Mouse (Mus musculus): ENCODE measurements around the gene Cyp2w1. TPM values are rescaled to one million over a fixed set of nuclear protein-coding genes. Genes with fewer than 3 reads are reported as not detected.
"Not testable (repeated sequence)": the region's sequence is repeated elsewhere in the genome, so short reads cannot be mapped to it uniquely, and the experiment has no call there.

The Cyp2w1 gene
- polyA plus RNA-seq, 1 experiment from 2014 or later, result not detected

DNA sequence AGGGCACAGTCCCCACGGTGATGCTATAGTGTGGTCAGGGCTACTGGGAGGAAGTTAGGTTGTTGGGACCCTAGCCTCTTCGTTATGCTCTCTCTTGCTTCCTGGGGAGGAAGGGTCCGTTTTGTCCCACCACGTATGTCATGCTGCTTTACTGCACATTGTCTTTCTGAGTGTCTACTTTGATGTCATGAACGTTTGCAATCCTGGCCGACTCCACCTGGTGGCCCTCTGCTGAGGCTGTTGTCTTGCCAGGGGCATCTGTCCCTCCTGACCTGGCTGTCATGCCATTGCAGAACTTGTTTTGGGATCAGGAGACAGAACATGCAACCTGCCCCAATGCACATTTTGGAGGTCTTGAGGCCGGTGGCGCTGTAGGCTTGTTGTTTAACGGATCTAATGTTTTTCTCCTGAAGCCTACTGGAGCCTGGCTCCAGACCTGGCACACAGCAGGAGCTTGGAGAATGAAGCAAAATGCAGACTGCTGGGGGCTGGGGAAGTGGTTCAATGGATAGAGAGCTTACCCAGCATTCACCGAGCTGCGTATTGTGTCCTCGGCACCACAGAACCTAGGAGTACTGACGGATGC, 26.2 kb upstream of the Cyp2w1 start:
- no peak overlapping the region for H3K4me3 ChIP-seq (ENCODE audit: low read depth, low read length)
- DNase-seq (ENCODE audit: low spot score) (no peak), ATAC-seq (replicated peaks; ENCODE audit: low FRiP score) (no peak)
- H3K27ac ChIP-seq (ENCODE audit: low read depth, low read length), result no peak overlapping the region
- H3K36me3 ChIP-seq (ENCODE audit: control insufficient read depth, insufficient read depth, low read length), result no peaks in the 10 kb centered on the region
- H3K4me1 ChIP-seq (replicated peaks; ENCODE audit: control insufficient read depth, insufficient read depth, low read length), result 0 out of 2 replicates have a peak, but pooled peaks cover 3% of the 10 kb centered on the region
- no peak overlapping the region for H3K9ac ChIP-seq (ENCODE audit: low read length)
- no peak overlapping the region for H3K4me2 ChIP-seq (ENCODE audit: low read depth, low read length, severe bottlenecking)
- 64% methylated on average over 13 of the region's 13 CpGs for WGBS
- H3K27me3 ChIP-seq (ENCODE audit: control insufficient read depth, insufficient read depth, low read length), result peaks cover 31% of the 10 kb centered on the region
- no peaks in the 10 kb centered on the region for H3K9me3 ChIP-seq (ENCODE audit: control insufficient read depth, low read length)

DNA sequence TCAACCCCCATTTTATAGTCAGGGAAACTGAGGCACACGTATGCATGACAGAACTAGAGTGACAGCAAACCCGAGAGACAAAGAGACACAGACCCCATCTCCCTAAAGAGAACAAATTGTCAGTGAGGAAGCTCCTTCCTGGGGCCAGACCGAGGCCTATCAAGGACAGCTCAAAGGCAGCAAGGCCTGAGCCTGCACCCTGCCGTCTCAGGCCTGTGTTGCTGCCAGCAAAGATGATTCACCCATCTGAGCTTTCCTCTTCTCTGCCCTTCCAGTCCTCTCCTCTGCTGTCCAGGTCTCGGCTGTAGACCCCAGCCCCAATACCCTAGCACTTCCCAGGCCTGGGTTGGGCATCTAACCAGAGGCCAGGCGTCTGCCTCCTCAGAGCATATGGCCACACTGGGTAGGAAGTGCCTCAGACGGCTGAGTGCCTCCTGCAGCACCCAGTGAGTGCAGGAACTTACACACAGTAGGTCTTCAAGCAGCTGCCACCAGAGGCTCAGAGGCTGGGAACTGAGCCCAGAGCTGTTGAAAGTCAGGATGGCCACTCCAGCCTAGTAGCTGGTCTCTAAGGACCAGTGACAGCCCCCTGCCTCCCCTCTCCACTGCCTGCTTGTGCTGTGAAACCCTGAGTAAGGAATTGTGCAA, 25.3 kb upstream of the Cyp2w1 start:
- ATAC-seq (replicated peaks; ENCODE audit: low FRiP score), result no peak
- H3K36me3 ChIP-seq (ENCODE audit: control insufficient read depth, insufficient read depth, low read length), result no peaks in the 10 kb centered on the region
- no peak overlapping the region for H3K9ac ChIP-seq (ENCODE audit: low read length)
- 0 out of 2 replicates have a peak, but pooled peaks cover 3% of the 10 kb centered on the region for H3K4me1 ChIP-seq (replicated peaks; ENCODE audit: control insufficient read depth, insufficient read depth, low read length)
- H3K27ac ChIP-seq (ENCODE audit: low read depth, low read length), result no peak overlapping the region
- no peaks in the 10 kb centered on the region for H3K9me3 ChIP-seq (ENCODE audit: control insufficient read depth, low read length)
- WGBS, result 81% methylated on average over 7 of the region's 7 CpGs
- no peak overlapping the region for H3K4me2 ChIP-seq (ENCODE audit: low read depth, low read length, severe bottlenecking)
- DNase-seq (ENCODE audit: low spot score), result no peak
- H3K4me3 ChIP-seq (ENCODE audit: low read depth, low read length), result no peak overlapping the region
- H3K27me3 ChIP-seq (ENCODE audit: control insufficient read depth, insufficient read depth, low read length), result peaks cover 31% of the 10 kb centered on the region

DNA sequence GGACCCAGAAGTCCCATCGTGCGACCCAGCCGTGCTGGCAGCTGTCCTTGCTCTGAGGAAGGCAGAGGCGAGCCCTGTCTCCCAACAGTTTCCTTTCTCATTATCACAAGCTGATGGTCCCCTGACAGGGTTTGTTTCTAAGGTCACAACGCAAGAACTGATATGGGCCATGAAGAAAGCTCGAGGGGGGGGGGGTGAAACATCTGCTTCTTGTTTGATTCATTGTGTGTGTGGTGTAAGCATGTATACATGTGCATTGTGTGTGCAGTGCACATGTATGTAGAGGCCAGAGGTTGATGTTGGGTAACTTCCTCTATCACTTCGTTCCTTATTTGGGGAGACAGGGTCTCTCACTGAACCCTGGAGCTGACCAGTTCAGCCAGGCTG, 24.8 kb upstream of the Cyp2w1 start:
- DNase-seq (ENCODE audit: low spot score) (no peak), ATAC-seq (replicated peaks; ENCODE audit: low FRiP score) (no peak)
- Histone ChIP-seq H3K4me1 (replicated peaks; ENCODE audit: control insufficient read depth, insufficient read depth, low read length) (0 out of 2 replicates have a peak, but pooled peaks cover 3% of the 10 kb centered on the region), H3K9me3 (ENCODE audit: control insufficient read depth, low read length) (no peaks in the 10 kb centered on the region), H3K36me3 (ENCODE audit: control insufficient read depth, insufficient read depth, low read length) (no peaks in the 10 kb centered on the region), H3K4me2 (ENCODE audit: low read depth, low read length, severe bottlenecking) (no peak overlapping the region), H3K9ac (ENCODE audit: low read length) (no peak overlapping the region), H3K4me3 (ENCODE audit: low read depth, low read length) (no peak overlapping the region), H3K27ac (ENCODE audit: low read depth, low read length) (no peak overlapping the region), H3K27me3 (ENCODE audit: control insufficient read depth, insufficient read depth, low read length) (peaks cover 31% of the 10 kb centered on the region)
- 77% methylated on average over 7 of the region's 7 CpGs for WGBS

DNA sequence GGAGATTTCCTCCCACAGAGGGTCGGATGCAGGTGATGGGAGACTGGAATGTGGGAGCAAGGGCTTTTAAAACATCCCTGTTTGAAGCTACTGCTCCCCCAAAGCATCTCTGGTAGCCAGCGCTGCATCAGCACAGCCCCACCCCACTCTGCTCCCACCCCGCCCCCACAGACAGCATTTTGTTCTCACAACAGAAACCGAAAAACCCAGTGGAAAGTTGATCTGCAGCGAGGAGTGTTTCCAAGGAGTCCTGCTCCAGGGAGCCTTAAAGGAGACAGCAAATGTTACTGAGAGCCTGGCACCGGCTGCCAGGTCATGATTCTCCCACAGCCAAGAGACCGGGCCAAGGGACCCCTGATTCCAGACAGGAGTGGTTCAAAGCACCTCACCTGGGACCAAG, 21.7 kb upstream of the Cyp2w1 start:
- no peak overlapping the region for H3K4me2 ChIP-seq (ENCODE audit: low read depth, low read length, severe bottlenecking)
- H3K4me3 ChIP-seq (ENCODE audit: low read depth, low read length), result no peak overlapping the region
- ATAC-seq (replicated peaks; ENCODE audit: low FRiP score), result no peak
- no peaks in the 10 kb centered on the region for H3K36me3 ChIP-seq (ENCODE audit: control insufficient read depth, insufficient read depth, low read length)
- H3K27me3 ChIP-seq (ENCODE audit: control insufficient read depth, insufficient read depth, low read length), result peaks cover 5% of the 10 kb centered on the region
- no peaks in the 10 kb centered on the region for H3K9me3 ChIP-seq (ENCODE audit: control insufficient read depth, low read length)
- H3K4me1 ChIP-seq (replicated peaks; ENCODE audit: control insufficient read depth, insufficient read depth, low read length), result no peaks in the 10 kb centered on the region
- H3K9ac ChIP-seq (ENCODE audit: low read length), result no peak overlapping the region
- no peak for DNase-seq (ENCODE audit: low spot score)
- H3K27ac ChIP-seq (ENCODE audit: low read depth, low read length), result no peak overlapping the region
- 71% methylated on average over 7 of the region's 7 CpGs for WGBS

DNA sequence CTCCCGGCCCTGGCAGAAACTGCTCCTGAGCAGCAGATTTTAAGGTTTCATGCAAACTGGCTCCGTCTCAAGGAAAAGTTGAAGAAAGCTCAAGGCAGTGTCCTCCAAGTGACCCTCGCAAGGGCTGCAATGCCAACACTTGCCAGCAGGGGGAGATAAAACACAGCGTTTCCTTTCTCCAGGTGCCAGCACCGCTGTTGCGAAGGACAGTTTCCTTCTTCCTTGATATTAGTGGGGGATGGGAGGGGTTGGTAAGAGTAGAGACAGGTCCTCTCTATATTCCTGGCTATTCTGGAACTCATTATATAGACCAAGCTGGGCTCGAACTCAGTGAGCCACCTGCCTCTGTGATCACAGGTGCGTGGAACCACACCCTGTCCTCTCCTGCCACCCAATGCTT, 20.7 kb upstream of the Cyp2w1 start:
- no peak; the same call in 1 of the 2 replicates for ATAC-seq (replicated peaks; ENCODE audit: low FRiP score)
- peak; percentile 89 for DNase-seq (ENCODE audit: low spot score)
- no peaks in the 10 kb centered on the region for H3K4me1 ChIP-seq (replicated peaks; ENCODE audit: control insufficient read depth, insufficient read depth, low read length)
- H3K9me3 ChIP-seq (ENCODE audit: control insufficient read depth, low read length), result no peaks in the 10 kb centered on the region
- 19% methylated on average over 8 of the region's 8 CpGs for WGBS
- no peaks in the 10 kb centered on the region for H3K36me3 ChIP-seq (ENCODE audit: control insufficient read depth, insufficient read depth, low read length)
- no peak overlapping the region for H3K4me3 ChIP-seq (ENCODE audit: low read depth, low read length)
- no peak overlapping the region for H3K27ac ChIP-seq (ENCODE audit: low read depth, low read length)
- no peak overlapping the region for H3K9ac ChIP-seq (ENCODE audit: low read length)
- no peak overlapping the region for H3K4me2 ChIP-seq (ENCODE audit: low read depth, low read length, severe bottlenecking)
- no peaks in the 10 kb centered on the region; the same call in 1 of the 2 replicates for H3K27me3 ChIP-seq (ENCODE audit: control insufficient read depth, insufficient read depth, low read length)

DNA sequence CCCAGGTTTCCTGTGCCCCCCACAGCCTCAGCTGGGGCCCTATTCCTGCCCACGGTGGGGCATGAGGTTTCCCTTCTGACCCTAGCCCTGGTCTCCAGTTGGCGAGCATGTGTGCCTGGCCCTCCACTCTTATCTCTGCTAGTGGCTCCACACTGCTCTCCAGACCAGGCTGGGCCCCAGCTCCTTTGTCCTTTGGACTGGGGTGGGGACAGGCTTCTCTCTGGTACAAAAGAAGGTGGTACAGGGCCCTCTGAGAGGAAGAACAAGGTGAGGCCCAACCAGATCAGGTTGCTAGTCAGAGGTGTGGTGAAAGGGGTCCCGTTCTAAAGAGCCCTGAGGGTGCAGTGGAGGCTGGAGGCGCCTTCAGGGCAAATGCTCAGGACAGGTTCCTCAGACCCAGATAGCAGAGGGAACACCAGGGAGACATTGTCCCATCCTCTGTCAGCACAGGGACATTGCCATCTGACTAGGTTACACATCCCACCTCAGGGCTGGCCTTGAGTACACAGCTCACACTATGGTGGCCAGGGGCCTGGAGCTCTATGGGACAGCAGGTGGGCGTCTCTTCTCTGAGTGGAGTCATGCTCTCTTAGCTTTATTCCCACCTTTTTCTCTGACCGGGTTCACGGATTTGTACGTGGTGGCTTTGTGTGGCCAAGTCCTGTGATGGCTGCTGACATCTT, 19.7 kb upstream of the Cyp2w1 start:
- H3K9ac ChIP-seq (ENCODE audit: low read length), result no peak overlapping the region
- no peak overlapping the region for H3K27ac ChIP-seq (ENCODE audit: low read depth, low read length)
- WGBS, result 86% methylated on average over 8 of the region's 8 CpGs
- ATAC-seq (replicated peaks; ENCODE audit: low FRiP score) (no peak), DNase-seq (ENCODE audit: low spot score) (no peak)
- H3K27me3 ChIP-seq (ENCODE audit: control insufficient read depth, insufficient read depth, low read length), result no peaks in the 10 kb centered on the region
- H3K4me2 ChIP-seq (ENCODE audit: low read depth, low read length, severe bottlenecking), result no peak overlapping the region
- no peak overlapping the region for H3K4me3 ChIP-seq (ENCODE audit: low read depth, low read length)
- H3K4me1 ChIP-seq (replicated peaks; ENCODE audit: control insufficient read depth, insufficient read depth, low read length), result no peaks in the 10 kb centered on the region
- H3K9me3 ChIP-seq (ENCODE audit: control insufficient read depth, low read length), result no peaks in the 10 kb centered on the region
- H3K36me3 ChIP-seq (ENCODE audit: control insufficient read depth, insufficient read depth, low read length), result peaks cover 2% of the 10 kb centered on the region

DNA sequence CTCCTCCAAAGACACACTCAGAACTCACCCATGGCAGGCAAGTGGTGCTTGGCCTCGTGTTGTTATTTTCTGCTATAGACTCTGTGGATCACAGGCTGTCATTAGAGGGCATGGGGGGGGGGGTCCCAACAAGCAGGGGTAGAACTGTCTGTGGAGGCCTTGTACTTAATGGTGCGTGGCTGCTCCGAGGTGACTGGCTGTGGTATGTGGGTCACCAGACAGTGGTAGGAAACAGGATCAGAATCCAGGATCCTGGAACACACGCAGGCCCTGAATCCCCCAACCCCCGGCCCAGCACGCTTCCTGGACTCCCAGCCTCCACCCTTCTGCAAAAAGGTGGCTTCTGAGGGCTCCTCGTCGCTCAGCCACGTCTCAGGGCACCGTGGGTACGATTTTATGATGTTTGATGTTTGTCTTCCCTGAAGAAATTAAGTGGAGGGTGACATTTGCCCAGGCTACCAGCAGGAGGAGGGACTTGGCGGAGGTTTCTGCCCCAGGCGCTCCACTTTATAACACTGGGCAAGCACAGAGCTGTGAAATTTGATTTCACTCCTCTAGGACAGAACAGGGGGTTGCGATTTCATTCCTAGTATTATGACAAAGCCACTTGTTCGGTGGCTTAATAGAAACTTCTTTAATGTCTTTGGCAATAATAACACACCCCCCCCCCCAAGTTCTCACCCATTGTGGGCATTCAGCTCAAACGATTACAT, 19.0 kb upstream of the Cyp2w1 start:
- no peak overlapping the region for H3K27ac ChIP-seq (ENCODE audit: low read depth, low read length)
- no peaks in the 10 kb centered on the region for H3K27me3 ChIP-seq (ENCODE audit: control insufficient read depth, insufficient read depth, low read length)
- peaks cover 4% of the 10 kb centered on the region for H3K36me3 ChIP-seq (ENCODE audit: control insufficient read depth, insufficient read depth, low read length)
- H3K9ac ChIP-seq (ENCODE audit: low read length), result no peak overlapping the region
- H3K9me3 ChIP-seq (ENCODE audit: control insufficient read depth, low read length), result no peaks in the 10 kb centered on the region
- DNase-seq (ENCODE audit: low spot score), result no peak
- 88% methylated on average over 16 of the region's 16 CpGs for WGBS
- no peak overlapping the region for H3K4me3 ChIP-seq (ENCODE audit: low read depth, low read length)
- H3K4me2 ChIP-seq (ENCODE audit: low read depth, low read length, severe bottlenecking), result no peak overlapping the region
- no peaks in the 10 kb centered on the region for H3K4me1 ChIP-seq (replicated peaks; ENCODE audit: control insufficient read depth, insufficient read depth, low read length)
- ATAC-seq (replicated peaks; ENCODE audit: low FRiP score), result no peak

DNA sequence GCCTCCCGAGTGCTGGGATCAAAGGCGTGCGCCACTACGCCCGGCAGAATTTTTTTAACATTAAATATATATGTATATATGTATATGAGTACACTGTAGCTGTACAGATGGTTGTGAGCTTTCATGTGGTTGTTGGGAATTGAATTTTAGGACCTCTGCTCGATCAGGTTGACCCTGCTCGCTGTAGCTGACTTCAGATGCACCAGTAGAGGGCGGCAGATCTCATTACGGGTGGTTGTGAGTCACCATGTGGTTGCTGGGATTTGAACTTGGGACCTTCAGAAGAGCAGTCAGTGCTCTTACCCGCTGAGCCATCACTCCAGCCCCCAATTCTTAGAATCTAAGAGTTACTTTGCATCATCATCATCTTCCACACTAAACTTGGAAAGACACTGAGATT, 18.0 kb upstream of the Cyp2w1 start:
- DNase-seq (ENCODE audit: low spot score); H3K9me3 ChIP-seq (ENCODE audit: control insufficient read depth, low read length); H3K4me2 ChIP-seq (ENCODE audit: low read depth, low read length, severe bottlenecking); H3K4me3 ChIP-seq (ENCODE audit: low read depth, low read length); H3K36me3 ChIP-seq (ENCODE audit: control insufficient read depth, insufficient read depth, low read length); H3K4me1 ChIP-seq (replicated peaks; ENCODE audit: control insufficient read depth, insufficient read depth, low read length); H3K27me3 ChIP-seq (ENCODE audit: control insufficient read depth, insufficient read depth, low read length); H3K9ac ChIP-seq (ENCODE audit: low read length); H3K27ac ChIP-seq (ENCODE audit: low read depth, low read length); ATAC-seq (replicated peaks; ENCODE audit: low FRiP score): not testable (repeated sequence)
- WGBS, result 89% methylated on average over 10 of the region's 10 CpGs
